Mouse (Mus musculus) regulatory T cell (primary cell): ENCODE results near the gene Lrfn3.

Experiments used
- in situ Hi-C: fragments of 300-600 bp; cut with MboI, MseI; formaldehyde crosslinking; loops from one replicate; pipeline ENCODE4 v1.15.1; 2025; ENCODE audit warnings: high pct_unique_total_duplicates

Gene Lrfn3

DNA sequence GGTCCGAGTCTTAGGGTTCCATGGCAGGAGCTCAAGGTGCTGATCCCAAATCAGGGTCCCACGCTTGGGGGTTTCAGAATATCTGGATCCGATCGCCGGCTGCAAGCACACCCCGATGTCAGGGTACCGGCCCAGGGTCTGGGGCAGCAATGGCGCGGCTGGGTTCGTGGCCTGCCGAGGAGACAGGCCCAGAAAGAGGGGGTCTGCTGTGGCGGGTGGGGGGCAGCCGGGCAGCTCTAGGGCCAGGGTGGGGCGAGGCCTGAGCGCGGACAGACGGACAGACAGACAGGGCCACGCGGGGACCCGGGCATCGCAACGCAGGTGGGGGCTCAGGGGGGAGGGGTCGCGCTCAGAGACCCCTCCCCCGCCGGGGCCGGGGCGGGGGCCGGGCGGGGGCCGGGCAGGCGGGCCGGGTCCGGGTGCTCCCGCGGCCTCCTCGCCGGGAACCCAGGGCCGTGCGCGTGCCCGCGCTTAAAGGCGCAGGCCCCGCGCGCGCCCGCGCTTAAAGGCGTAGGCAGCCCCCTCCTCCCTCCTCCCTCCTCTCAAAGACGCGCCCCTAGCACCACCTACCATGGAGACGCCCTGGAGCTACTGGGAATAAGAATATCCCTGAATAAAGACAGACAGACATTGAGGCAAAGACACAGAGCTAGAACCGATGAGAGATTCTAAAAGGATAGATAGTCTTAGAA, at the start of gene Lrfn3:
Lrfn3 (minus strand) TSS at position 121 of the 692 bp plus-strand sequence.
- in situ Hi-C loops = loop anchor here (10.0 kb wide), 1 partner anchor 112 kb away; no protein-coding TSS in a partner anchor

DNA sequence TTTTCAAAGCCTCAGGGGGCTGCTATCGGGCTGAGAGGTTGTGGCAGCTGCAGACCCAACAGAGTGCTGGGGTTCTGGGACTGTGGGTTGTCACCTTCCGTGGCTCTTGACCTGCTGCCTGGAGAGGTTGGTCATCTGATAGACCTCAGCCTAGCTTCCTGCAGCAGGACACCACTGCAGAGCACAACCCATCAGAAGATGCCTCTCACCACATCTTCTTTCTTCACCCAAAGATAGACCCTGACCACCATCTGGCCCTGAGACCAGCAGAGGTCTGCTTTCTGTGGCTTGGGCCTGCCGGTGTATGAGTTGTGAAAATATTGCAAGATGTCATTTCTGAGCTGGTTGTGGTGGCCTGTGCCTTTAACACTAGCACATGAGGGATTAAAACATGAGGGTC, 48.5 kb upstream of the Lrfn3 start:
- in situ Hi-C loops = no loop called here

DNA sequence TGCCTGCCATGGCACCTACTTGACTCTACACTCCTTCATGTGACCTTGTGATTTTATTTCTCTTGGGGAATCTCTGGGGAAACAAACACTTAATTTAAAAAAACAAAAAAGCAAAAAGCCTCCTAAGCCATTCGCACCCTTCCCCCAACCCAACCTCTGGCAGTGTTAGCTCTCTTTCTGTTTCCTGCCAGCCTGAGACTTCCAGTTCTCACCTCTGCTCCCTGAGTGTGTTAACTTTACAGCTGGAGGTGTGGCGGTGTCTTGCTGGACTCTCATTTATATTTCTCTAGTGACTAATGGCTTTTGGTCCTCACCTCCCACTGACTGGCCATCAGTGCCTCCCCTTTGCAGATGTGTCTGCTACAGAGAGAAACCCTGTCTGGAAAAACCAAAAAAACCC, 47.2 kb upstream of the Lrfn3 start:
- in situ Hi-C loops = no loop called here

DNA sequence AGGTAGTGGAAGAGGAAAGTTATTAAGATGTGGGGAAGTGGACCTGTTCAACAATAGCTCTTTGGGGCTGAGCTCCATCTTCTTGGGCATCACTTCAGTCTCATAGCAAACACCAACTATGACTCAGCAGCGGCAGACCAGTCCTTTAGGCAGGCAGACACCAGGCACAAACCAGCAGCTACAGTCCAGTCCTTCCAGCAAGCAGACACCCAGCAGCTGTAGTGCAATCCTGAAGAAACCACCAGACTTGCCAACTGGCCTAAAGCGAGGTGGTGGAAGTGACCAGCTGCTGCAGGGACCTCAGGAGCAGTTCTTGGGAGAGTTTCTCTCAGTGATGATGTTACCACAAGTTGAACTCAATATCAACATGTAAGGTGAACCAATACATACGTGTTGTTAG, 46.1 kb upstream of the Lrfn3 start:
- in situ Hi-C loops = no loop called here

DNA sequence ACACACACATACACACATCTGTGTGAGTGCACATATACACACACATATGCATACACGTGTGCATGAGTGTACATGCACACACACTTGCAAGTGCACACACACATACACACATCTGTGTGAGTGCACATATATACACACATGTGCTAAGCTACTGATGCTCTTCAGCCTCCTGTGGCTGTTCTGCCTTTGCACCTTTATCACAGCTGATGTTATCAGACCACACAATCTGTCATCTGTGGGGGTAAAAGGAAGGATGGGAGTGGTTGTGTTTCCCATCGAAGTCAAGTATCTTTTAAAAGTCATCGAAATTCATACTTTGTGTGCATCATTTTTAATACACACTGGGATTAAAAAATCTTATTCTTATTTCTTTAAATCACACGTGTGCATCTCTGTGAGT, 39.8 kb upstream of the Lrfn3 start:
- in situ Hi-C loops = no loop called here

DNA sequence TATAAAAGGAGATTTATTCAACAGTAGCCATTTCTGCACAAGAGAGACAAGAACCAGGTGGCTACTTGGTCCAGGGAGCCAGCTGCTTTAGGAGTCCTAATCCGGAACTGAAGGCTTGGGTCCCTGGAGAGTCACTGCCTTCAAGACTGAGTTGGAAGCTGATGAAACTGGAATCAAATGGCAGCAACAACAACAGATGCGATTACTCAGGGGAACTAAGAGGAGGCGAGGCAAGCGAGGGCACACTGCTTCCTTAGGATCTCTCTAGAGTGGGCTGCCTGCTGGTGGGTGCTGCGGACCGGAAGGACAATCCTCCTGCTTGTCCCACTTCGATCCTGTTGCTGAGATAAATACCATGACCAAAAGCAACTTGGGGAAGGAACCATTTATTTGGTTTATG, 37.1 kb upstream of the Lrfn3 start:
- in situ Hi-C loops = no loop called here

DNA sequence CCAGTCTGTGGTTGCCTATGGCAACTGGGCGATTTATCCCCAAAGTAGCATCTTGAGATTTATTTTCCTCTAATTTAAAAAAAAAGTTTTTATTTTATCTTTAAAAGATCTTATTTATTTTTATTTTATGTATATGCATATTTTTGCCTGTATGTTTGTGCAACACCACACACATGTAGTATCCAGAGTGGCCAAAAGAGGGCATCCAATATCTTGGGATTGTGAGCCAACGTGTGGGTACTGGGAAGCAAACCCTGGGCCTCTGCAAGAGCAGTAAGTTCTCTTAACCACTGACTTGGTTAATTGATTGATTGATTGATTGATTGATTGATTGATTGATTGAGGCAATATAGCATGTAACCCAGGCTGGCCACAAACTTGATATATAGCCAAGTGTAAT, 32.3 kb upstream of the Lrfn3 start:
- in situ Hi-C loops = no loop called here

DNA sequence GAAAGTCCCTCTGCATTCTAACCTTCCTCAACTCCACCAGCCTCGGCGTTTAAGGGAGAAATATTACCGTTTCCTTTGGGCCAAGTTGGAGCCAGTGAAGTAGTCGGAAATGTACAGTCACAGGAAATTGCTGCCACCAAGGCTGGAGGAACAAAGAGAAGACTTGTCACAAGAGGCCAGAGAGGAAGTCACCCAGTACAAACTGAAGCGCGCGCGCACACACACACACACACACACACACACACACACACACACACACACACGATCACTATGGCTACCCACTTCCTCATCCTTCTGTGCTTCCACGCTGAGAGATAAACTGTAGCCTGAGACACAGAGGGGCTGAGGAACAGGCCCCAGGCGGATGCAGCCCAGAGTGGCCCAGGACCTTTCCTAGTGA, 31.8 kb upstream of the Lrfn3 start:
- in situ Hi-C loops = no loop called here

DNA sequence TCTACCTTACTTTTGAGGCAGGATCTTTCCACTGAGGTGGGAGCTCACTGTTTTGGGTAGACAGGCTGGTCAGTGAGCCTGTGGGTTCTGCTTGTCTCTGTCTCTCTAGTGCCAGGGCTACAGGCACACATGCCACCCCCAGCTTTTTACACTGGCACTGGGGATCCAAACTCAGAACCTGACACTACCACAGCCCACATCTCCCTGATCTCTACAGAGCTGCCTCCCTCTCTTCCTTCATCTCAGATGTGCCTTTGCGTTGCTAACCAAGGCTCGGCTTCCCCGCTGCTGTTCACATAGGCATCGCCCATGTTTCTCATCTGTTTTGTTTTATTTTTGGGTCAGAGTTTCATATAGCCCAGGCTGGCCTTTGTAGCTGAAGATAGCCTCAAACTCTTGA, 31.1 kb upstream of the Lrfn3 start:
- in situ Hi-C loops = no loop called here

DNA sequence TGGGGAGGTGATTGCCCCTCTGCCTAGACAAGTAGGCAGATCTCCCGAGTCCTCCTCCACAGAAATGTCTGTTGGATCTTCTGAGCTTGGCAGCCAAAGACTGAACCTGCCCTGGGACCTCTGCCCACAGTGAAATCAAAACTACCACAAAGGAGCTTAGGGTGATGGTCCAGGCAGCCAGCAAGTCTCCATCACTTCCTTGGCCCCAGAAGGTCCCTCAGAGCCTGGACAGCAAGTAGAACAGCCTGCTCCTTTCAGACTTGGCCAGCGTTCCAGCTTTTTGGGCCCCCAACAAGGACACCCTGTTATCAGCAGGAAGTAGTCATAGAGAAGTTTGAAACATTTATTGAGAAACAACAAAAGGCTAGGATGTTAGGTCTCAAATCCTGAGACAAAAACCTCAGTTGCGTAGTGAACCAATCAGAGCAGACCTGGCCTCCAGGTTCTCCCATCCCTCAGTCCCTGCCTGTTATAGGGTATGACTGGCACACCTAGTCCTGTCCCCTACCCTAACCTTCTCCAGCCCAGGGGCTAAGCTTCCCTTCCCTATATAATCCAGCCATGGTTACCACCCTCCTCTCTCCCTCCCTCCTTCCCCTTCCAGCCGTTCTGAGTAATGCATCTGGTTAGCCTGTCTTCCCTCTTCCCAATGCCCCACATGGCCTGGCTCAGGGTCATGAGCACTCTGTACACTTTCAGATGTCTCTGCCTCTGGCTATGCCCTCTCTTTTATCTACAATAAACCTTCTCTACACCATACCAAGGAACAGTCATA, 30.4 kb upstream of the Lrfn3 start:
- in situ Hi-C loops = no loop called here

DNA sequence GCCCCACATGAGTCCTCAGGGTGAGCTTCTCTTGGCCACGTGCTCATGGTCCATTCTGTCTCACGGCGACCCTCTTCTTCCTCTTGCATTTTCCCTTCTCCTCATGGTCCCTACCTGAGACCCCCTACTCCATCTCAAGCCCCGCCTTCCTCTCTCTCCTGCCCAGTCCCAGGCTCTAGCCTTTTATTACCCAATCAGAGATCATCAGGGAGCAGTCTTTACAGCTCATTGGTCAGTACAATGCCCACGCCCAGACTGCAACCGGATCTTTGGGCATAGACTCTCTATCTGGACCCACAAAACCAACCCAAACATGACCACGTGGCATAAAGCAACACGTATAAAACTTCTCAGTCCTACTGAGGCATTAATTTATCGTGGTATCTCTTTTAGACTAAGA, 21.5 kb upstream of the Lrfn3 start:
- in situ Hi-C loops = no loop called here

DNA sequence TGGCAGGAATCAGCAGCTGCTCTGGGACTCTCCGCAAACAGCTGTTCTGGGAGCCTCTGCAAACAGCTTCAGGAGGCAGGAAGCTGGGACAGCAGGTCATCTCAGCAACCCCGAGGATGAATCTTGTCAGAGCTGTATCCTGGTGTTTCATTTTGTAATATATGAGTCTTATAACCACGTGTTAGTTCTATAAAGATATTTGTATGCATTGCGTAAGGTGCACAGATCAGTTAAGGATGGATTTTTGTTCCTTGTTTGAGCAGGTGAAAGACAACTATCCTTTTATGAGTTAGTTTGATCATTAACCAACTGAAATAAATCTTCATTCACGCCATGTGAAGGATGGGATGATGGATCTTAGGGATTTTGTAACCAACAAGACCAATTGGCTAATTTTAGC, 17.5 kb upstream of the Lrfn3 start:
- in situ Hi-C loops = no loop called here

DNA sequence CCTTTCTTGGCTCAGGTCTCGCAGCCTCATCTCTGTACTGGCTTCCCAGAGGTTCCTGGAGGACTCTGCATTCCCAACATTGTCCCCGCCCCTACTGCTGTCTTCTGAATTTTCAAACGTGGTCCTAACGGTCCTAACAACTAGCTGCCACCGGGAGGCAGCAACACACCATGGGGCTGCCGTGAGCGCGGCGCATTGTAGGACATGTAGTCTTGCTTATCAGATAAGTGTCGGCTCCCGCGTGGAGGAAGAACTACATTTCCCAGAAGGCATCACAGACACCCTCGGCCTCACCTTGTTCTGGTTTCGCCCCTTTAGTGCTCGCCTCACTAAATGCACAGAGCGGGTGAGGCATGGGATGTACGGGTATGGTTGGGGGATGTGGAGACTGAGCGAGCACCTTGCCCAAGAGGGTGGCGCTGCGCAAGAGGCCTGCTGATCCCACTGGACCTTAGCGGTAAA, 11.0 kb upstream of the Lrfn3 start:
- in situ Hi-C loops = loop anchor here (5.0 to 10.0 kb wide), 2 partner anchors 64 to 1459 kb away; no protein-coding TSS in a partner anchor

DNA sequence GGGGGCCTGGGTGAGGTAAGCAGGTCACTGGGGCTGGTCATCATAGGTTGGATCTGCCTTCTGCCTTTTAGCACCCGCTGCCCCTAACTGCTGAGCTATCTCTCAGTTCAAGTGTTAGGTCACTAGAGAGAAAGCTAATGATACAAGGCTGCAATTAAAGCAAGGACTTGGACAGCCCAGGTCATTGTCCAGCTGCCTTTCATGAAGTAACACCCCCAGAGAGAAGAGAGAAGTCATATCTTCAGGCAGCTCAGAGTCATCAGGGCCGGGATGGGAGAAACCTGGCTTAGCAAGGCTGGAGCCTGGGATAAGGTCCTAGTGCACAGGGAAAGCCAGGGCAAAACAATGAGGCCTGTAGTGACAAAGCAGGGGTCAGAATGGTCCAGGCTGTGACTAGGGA, 4.9 kb upstream of the Lrfn3 start:
- in situ Hi-C loops = loop anchor here (10.0 kb wide), 1 partner anchor 107 kb away; no protein-coding TSS in a partner anchor

DNA sequence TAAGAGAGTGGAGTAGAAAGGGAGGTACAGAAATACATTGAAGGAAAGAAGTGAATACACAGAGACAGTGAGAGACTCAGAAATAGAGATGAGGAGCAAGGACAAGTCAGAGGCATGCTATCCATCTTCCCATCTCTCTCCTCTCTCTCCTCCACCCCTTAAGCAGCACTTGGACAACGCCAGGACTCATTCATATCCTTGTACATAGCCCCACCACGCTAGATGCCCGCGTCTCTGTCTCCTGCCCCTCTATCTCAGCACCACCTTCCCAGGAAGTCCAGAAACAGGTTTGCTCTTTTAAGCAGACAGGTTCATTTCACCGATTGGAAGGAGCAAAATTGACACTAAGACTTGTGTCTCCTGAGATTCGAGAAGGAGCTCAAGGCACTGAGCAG, 769 bp upstream of the Lrfn3 start:
- in situ Hi-C loops = loop anchor here (10.0 kb wide), 1 partner anchor 111 kb away; no protein-coding TSS in a partner anchor

DNA sequence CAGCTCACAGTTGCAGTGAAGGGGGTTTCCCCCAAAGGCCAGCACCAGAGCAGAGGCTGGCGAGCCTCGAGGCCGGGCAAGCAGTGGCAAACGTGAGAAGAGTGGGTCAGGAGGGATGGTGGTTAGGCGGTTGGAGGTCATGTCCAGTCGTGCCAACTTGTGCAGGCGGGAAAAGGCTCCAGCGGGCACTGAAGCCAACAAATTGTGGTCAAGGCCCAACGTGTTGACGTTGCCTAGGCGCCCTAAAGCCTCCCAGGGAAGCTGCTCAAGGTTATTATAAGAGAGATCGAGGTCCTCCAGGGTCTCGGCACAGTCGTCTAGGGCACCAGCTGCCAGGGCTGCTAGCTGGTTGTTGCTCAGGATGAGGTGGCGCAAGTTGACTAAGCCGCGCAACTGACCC, 2.5 kb downstream of the Lrfn3 start:
- in situ Hi-C loops = loop anchor here (10.0 kb wide), 1 partner anchor 115 kb away; no protein-coding TSS in a partner anchor

DNA sequence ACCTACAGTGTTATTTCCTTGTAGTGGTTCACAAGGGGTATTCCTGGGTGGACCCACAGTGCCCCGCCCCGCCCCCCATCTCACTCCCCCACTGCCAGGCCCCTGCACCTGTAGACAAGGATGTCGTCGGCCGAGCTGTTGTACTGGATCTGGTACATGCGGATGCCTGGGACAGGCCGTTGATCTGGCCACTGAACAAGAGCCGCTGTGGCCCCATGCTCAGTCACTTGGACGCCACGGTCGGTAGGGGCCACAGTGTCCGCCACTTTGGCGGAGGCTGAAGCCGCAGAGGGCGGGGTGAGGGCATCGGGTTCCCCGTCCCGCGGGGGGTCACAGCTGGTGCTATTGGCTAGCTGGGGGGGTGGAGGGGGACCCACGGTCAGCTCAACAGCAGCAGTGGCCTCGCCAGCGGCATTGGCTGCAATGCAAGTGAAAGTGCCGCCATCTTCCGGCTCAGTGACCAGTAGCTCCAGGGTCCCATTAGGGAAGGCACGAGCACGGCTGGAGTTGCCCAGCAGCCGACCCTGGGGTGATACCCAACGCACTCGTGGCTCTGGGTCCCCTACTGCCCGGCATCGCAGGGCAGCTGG, 3.2 kb downstream of the Lrfn3 start:
- in situ Hi-C loops = no loop called here

DNA sequence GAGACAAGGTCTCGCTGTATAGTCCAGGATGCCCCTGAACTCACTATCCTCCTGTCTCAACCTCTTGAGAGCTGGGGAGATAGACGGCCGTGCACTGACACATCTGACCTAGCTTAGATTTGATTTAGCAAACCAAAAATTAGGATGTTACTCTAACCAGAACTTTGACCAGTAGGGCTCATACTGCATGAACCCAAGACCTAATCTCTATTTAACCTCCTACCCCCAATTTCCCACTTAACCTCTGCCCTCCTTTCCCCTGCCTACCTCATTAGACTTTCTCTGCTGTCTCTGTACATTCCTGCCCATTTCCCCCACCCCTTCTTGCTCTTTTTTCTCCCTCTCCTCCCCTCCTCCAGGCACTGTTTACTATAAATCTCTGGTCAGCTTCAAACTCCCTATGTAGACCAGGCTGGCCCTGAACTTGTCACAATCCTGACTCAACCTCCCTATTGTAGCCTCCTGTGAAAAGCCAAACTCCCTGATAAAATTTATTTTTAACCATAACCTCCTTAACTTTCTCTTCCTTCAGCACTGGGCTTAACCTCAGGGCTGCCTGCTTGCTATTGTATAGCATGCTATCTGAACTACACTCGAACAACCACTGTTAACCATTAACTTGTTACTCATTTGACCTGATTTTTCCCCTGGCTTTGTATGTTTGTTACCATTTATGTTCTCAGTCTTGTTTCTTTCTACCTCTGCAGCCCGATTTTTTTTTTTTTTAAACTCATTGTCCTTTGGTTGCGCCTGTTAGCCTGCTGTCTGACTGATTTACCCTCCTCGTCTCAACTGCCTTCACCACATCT, 4.0 kb downstream of the Lrfn3 start:
- in situ Hi-C loops = no loop called here

DNA sequence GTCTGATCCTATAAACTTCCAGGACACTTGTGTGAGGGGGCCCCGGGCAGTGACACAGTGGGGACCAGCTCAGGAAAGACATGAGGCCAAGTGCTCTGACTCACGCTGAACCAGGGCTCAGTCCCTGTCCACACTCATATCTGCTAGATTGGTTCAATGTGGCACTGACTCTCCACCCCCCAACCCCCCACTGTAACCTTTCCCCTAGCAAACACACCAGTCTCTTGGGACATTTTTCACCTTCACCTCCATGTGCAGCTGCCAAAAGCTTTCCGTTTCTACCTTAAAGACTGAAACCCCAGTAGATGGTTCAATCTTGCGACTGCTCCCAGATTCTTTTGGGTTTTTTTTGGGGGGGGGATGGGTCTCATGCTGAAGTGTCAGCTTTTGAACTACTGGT, 8.5 kb downstream of the Lrfn3 start:
- in situ Hi-C loops = no loop called here

DNA sequence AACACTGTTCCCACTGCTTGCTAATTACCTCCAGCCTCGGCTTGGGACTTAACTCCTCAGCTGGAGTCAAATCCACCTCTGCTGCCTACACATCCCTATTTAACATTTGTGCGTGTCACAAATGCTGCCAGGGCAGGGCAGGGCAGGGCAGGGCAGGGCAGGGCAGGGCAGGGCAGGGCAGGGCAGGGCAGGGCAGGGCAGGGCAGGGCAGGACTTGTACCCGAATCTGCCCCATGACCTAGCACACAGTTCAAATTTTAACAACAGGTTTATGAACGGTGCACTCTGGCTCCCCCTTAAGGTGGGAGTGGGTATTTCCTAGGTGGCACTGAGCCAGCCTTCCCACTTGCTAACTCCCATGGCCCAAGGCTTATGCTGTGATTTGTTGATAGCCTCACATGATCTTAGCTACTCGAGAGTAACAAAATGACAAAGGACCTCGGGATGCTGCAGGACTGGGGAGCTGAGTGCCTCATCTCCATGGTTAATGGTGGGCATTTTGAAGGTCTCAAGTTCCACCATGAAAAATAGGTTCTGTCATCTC, 9.2 kb downstream of the Lrfn3 start:
- in situ Hi-C loops = no loop called here

DNA sequence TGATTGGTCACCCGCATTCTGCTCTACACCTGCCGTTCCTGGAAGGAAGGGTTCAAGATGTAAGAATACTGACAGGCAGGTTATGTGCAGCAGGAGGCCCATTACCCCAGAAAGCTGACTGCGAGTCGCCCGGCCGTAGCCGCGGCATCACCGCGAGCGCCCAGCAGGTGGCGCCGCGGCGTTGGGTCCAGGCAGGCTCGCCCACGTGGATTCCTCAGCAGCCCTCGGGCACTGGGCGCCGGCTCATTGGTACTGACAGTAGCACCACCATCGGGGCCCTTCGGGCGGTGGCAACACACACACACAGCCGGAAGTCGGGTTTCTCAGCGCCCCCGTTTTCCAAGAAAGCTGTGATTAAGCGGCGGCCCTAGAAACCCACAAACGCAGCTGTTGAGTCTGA, 14.7 kb downstream of the Lrfn3 start:
- in situ Hi-C loops = no loop called here
